Mouse (Mus musculus) limb, embryonic 10.5 days (tissue): Measurements from ENCODE around the gene 2010300C02Rik. TPM values are rescaled to one million over a fixed set of nuclear protein-coding genes. Genes with fewer than 3 reads are reported as not detected.
A peak's percentile ranks its signal among the peaks of the same experiment; 100 is the strongest.
"Not testable (repeated sequence)": the region's sequence is repeated elsewhere in the genome, so short reads cannot be mapped to it uniquely, and the experiment has no call there.

ENCODE experiments used
- DNase-seq: peaks from one replicate; pipeline ENCODE4 v3.0.0-alpha.2; 2017; ENCODE audit warnings: low spot score
- H3K27ac ChIP-seq: fragments of 300-500 bp; sonication (generic); 2 replicates; pipeline ENCODE4 v1.5.1; 2016; ENCODE audit warnings: mild to moderate bottlenecking
- H3K27me3 ChIP-seq: fragments of 300-500 bp; sonication (generic); 2 replicates; pipeline ENCODE4 v1.6.1; 2016; ENCODE audit warnings: low read depth, mild to moderate bottlenecking; ENCODE audit not compliant: poor library complexity, severe bottlenecking
- H3K36me3 ChIP-seq: fragments of 300-500 bp; sonication (generic); 2 replicates; pipeline ENCODE4 v1.6.1; 2016; ENCODE audit warnings: mild to moderate bottlenecking, moderate library complexity
- H3K4me1 ChIP-seq: fragments of 300-500 bp; sonication (generic); 2 replicates; pipeline ENCODE4 v1.6.1; 2016
- H3K4me3 ChIP-seq: fragments of 300-500 bp; sonication (generic); 2 replicates; pipeline ENCODE4 v1.5.1; 2016; ENCODE audit warnings: mild to moderate bottlenecking, moderate library complexity
- H3K9me3 ChIP-seq: fragments of 300-500 bp; sonication (generic); replicated peaks from 2 replicates; pipeline ENCODE4 v1.6.1; 2016; ENCODE audit warnings: mild to moderate bottlenecking
- WGBS: fragments of 180-500 bp; shearing (Covaris S2); methylation state at CpG from one replicate; pipeline ENCODE4 v1.1.7; 2016; 5-methylcytosine and 5-hydroxymethylcytosine counted together
- polyA plus RNA-seq: library from polyadenylated mRNA; unstranded; fragments of >200 nt; fragmentation: Nextera tagmentation; extraction: Ambion mirVana; gene quantifications from 2 replicates; pipeline ENCODE4 v1.2.1, GENCODE M21; 2016

Gene 2010300C02Rik
- polyA plus RNA-seq, 1 experiment from 2014 or later: 0.66 TPM

GRCm38 (mm10) chr1:37602268-37602667 is 117.6 kb downstream of the 2010300C02Rik start:
- no peak for DNase-seq
- H3K4me3 ChIP-seq: no peak overlapping the region
- H3K4me1 ChIP-seq: no peaks in the 10 kb centered on the region
- H3K9me3 ChIP-seq: no peaks in the 10 kb centered on the region
- no peaks in the 10 kb centered on the region for H3K27me3 ChIP-seq
- no peaks in the 10 kb centered on the region for H3K36me3 ChIP-seq
- no peak overlapping the region for H3K27ac ChIP-seq
- WGBS: 91% methylated on average over 4 of the region's 4 CpGs

GRCm38 (mm10) chr1:37601461-37601860 is 118.4 kb downstream of the 2010300C02Rik start:
- H3K9me3 ChIP-seq: no peaks in the 10 kb centered on the region
- no peaks in the 10 kb centered on the region for H3K4me1 ChIP-seq
- no peaks in the 10 kb centered on the region for H3K36me3 ChIP-seq
- no peak for DNase-seq
- no peak overlapping the region for H3K27ac ChIP-seq
- H3K27me3 ChIP-seq: no peaks in the 10 kb centered on the region
- no peak overlapping the region for H3K4me3 ChIP-seq
- 92% methylated on average over 8 of the region's 8 CpGs for WGBS

GRCm38 (mm10) chr1:37600640-37601175 is 119.2 kb downstream of the 2010300C02Rik start:
- H3K4me3 ChIP-seq: no peak overlapping the region
- no peaks in the 10 kb centered on the region for H3K36me3 ChIP-seq
- no peaks in the 10 kb centered on the region for H3K27me3 ChIP-seq
- 86% methylated on average over 9 of the region's 9 CpGs for WGBS
- no peak for DNase-seq
- H3K4me1 ChIP-seq: no peaks in the 10 kb centered on the region
- no peaks in the 10 kb centered on the region for H3K9me3 ChIP-seq
- H3K27ac ChIP-seq: no peak overlapping the region

GRCm38 (mm10) chr1:37598986-37599385 is 120.9 kb downstream of the 2010300C02Rik start:
- 80% methylated on average over 5 of the region's 5 CpGs for whole genome bisulfite sequencing
- H3K4me1 ChIP-seq: no peaks in the 10 kb centered on the region
- no peak overlapping the region for H3K27ac ChIP-seq
- no peak for DNase-seq
- no peaks in the 10 kb centered on the region for H3K9me3 ChIP-seq
- H3K36me3 ChIP-seq: no peaks in the 10 kb centered on the region
- H3K4me3 ChIP-seq: no peak overlapping the region
- H3K27me3 ChIP-seq: no peaks in the 10 kb centered on the region

- WGBS: 94% methylated on average over 3 of the region's 3 CpGs
- not testable (repeated sequence) for H3K4me1 ChIP-seq, H3K36me3 ChIP-seq, H3K9me3 ChIP-seq, DNase-seq, H3K27ac ChIP-seq, H3K4me3 ChIP-seq, H3K27me3 ChIP-seq
Observed at GRCm38 (mm10) chr1:37594812-37595211, 125.1 kb downstream of the 2010300C02Rik start.

- no peak for DNase-seq
- no peaks in the 10 kb centered on the region for H3K9me3 ChIP-seq
- H3K27me3 ChIP-seq: no peaks in the 10 kb centered on the region
- H3K36me3 ChIP-seq: no peaks in the 10 kb centered on the region
- peaks cover 10% of the 10 kb centered on the region for H3K4me1 ChIP-seq
- H3K27ac ChIP-seq: no peak overlapping the region
- 93% methylated on average over 13 of the region's 13 CpGs for WGBS
- no peak overlapping the region for H3K4me3 ChIP-seq
Observed at GRCm38 (mm10) chr1:37585809-37586480, 133.9 kb downstream of the 2010300C02Rik start.

GRCm38 (mm10) chr1:37583795-37584464 is 136.0 kb downstream of the 2010300C02Rik start:
- H3K27me3 ChIP-seq: no peaks in the 10 kb centered on the region
- H3K27ac ChIP-seq: no peak overlapping the region
- DNase-seq: no peak
- 74% methylated on average over 9 of the region's 9 CpGs for WGBS
- no peaks in the 10 kb centered on the region for H3K9me3 ChIP-seq
- no peaks in the 10 kb centered on the region for H3K36me3 ChIP-seq
- peaks cover 10% of the 10 kb centered on the region for H3K4me1 ChIP-seq
- no peak overlapping the region for H3K4me3 ChIP-seq

- Histone ChIP-seq H3K27me3 (no peaks in the 10 kb centered on the region), H3K4me3 (no peak overlapping the region), H3K4me1 (peaks cover 10% of the 10 kb centered on the region), H3K9me3 (no peaks in the 10 kb centered on the region), H3K27ac (no peak overlapping the region), H3K36me3 (no peaks in the 10 kb centered on the region)
- WGBS: 95% methylated on average over 8 of the region's 8 CpGs
- no peak for DNase-seq
Observed at GRCm38 (mm10) chr1:37583167-37583566, 136.7 kb downstream of the 2010300C02Rik start.

- Histone ChIP-seq H3K9me3 (no peaks in the 10 kb centered on the region), H3K36me3 (no peaks in the 10 kb centered on the region)
- 95% methylated on average over 13 of the region's 13 CpGs for WGBS
Observed at GRCm38 (mm10) chr1:37579686-37580085, 140.2 kb downstream of the 2010300C02Rik start.

GRCm38 (mm10) chr1:37572528-37573272 is 147.2 kb downstream of the 2010300C02Rik start:
- no peaks in the 10 kb centered on the region for H3K4me1 ChIP-seq
- no peaks in the 10 kb centered on the region for H3K36me3 ChIP-seq
- no peaks in the 10 kb centered on the region for H3K9me3 ChIP-seq
- WGBS: 92% methylated on average over 10 of the region's 10 CpGs
- no peak overlapping the region for H3K27ac ChIP-seq
- no peaks in the 10 kb centered on the region for H3K27me3 ChIP-seq
- no peak overlapping the region for H3K4me3 ChIP-seq
- peak; percentile 22 for DNase-seq

More at GRCm38 (mm10) chr1:37579686-37580085, 140.2 kb downstream of the 2010300C02Rik start:
- no peak overlapping the region for H3K27ac ChIP-seq
- H3K27me3 ChIP-seq: no peaks in the 10 kb centered on the region
- DNase-seq: no peak
- H3K4me3 ChIP-seq: no peak overlapping the region
- H3K4me1 ChIP-seq: peaks cover 10% of the 10 kb centered on the region

GRCm38 (mm10) chr1:37568379-37568778 is 151.5 kb downstream of the 2010300C02Rik start:
- Histone ChIP-seq H3K4me3 (no peak overlapping the region), H3K36me3 (no peaks in the 10 kb centered on the region), H3K9me3 (no peaks in the 10 kb centered on the region), H3K4me1 (no peaks in the 10 kb centered on the region), H3K27ac (no peak overlapping the region), H3K27me3 (no peaks in the 10 kb centered on the region)
- 92% methylated on average over 1 of the region's 1 CpGs for WGBS
- no peak for DNase-seq

GRCm38 (mm10) chr1:37566754-37567153 is 153.1 kb downstream of the 2010300C02Rik start:
- Histone ChIP-seq H3K4me3 (no peak overlapping the region), H3K36me3 (no peaks in the 10 kb centered on the region), H3K4me1 (no peaks in the 10 kb centered on the region), H3K27ac (no peak overlapping the region), H3K9me3 (no peaks in the 10 kb centered on the region), H3K27me3 (no peaks in the 10 kb centered on the region)
- DNase-seq: no peak
- 88% methylated on average over 4 of the region's 4 CpGs for WGBS

- peak; percentile 15 for DNase-seq
- 91% methylated on average over 2 of the region's 2 CpGs for WGBS
- Histone ChIP-seq H3K4me3 (no peak overlapping the region), H3K36me3 (no peaks in the 10 kb centered on the region), H3K27me3 (no peaks in the 10 kb centered on the region), H3K4me1 (no peaks in the 10 kb centered on the region), H3K9me3 (no peaks in the 10 kb centered on the region), H3K27ac (no peak overlapping the region)
Observed at GRCm38 (mm10) chr1:37566344-37566743, 153.5 kb downstream of the 2010300C02Rik start.
